Mouse (Mus musculus) brain, embryonic 14.5 days (tissue): ENCODE data around the gene Macrod2.

Experiments used
- CTCF ChIP-seq: fragments of 200-500 bp; IDR thresholded peaks from 2 replicates; pipeline ENCODE4 v1.5.1; 2012; ENCODE audit warnings: inconsistent platforms, mild to moderate bottlenecking, moderate library complexity, borderline replicate concordance; ENCODE audit not compliant: insufficient read depth, insufficient read length; ENCODE audit errors: extremely low read depth
- POLR2A ChIP-seq: fragments of 200-500 bp; IDR thresholded peaks from 2 replicates; pipeline ENCODE4 v1.6.1; 2012; ENCODE audit warnings: mild to moderate bottlenecking, inconsistent platforms, borderline replicate concordance; ENCODE audit not compliant: poor library complexity, insufficient read depth, insufficient read length, severe bottlenecking; ENCODE audit errors: extremely low read depth

DNA sequence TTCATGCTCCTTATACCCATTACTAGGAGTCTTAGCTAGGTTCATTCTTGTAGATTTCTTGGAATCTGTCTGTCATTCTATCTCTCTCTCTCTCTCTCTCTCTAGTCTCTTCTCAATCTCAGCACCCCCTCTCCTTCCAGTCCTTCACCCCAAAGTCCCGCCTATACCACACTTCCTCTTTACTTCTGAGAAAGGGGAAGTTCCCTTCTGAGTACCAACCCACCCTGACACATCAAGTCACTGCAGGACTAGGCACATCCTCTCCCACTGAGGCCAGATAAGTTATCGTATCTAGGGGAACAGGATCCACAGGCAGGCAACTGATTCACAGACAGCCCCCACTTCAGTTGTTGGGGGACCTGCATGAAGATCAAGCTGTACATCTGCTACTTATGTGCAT lies 389.5 kb downstream of the Macrod2 start:
- TF ChIP-seq CTCF (no peak), POLR2A (no peak)
